ENCODE assay signal across 9 mouse cellular contexts in genomic region chr9:66218917-66219725, GRCm38 (mm10).
DNase-seq lines count a peak whose midpoint lies in the region; ATAC-seq lines count a peak whose summit lies in the region.
"Had no signal": no experiment of that assay in that cellular context is flagged by ENCODE, and none has a peak within 500 bp of the region (broad histone marks: within the 10 kb centered on the region; RNA-seq: fewer than 3 reads in every experiment).

No protein-coding gene starts in this region.

- H3K27ac ChIP-seq in heart, embryonic 11.5 days (ENCODE audit: low read depth, low read length) = no peak overlapping the region
- peak overlapping the region; percentile 61 for H3K27ac ChIP-seq in heart, embryonic 15.5 days
- H3K27ac ChIP-seq in liver, embryonic 12.5 days = no peak overlapping the region

- 59% methylated on average over 10 of the region's 10 CpGs for WGBS in heart, embryonic 11.5 days (ENCODE audit: insufficient replicate concordance)
- 46% methylated on average over 10 of the region's 10 CpGs for WGBS in heart, embryonic 15.5 days
- 80% methylated on average over 10 of the region's 10 CpGs for WGBS in liver, embryonic 12.5 days (ENCODE audit: insufficient replicate concordance)

- H3K4me3 ChIP-seq in heart, embryonic 11.5 days (ENCODE audit: low read depth, low read length) = no peak overlapping the region
- H3K4me3 ChIP-seq in heart, embryonic 15.5 days = no peak overlapping the region
- no peak overlapping the region for H3K4me3 ChIP-seq in liver, embryonic 12.5 days

- no peaks in the 10 kb centered on the region for H3K9me3 ChIP-seq in heart, embryonic 11.5 days (replicated peaks; ENCODE audit: control insufficient read depth, low read length)
- no peaks in the 10 kb centered on the region for H3K9me3 ChIP-seq in heart, embryonic 15.5 days (replicated peaks)
- H3K9me3 ChIP-seq in liver, embryonic 12.5 days (replicated peaks) = no peaks in the 10 kb centered on the region

- peaks cover 13% of the 10 kb centered on the region for H3K4me1 ChIP-seq in heart, embryonic 11.5 days (ENCODE audit: control insufficient read depth, insufficient read depth, low read length)
- peaks cover 26% of the 10 kb centered on the region for H3K4me1 ChIP-seq in heart, embryonic 15.5 days (replicated peaks)
- H3K4me1 ChIP-seq in liver, embryonic 12.5 days = peaks cover 23% of the 10 kb centered on the region

- DNase-seq in heart, adult 11 months = peak; percentile 96
- peak; percentile 75 for DNase-seq in cerebellum, adult 8-10 months
- DNase-seq in lung, postnatal 14 days = peak; percentile 78
- DNase-seq in frontal cortex, adult 2 months (ENCODE audit: extremely low spot score in 1 of 2, low spot score in 1 of 2) = no peak
- no peak for DNase-seq in spleen, postnatal 10 days (ENCODE audit: low spot score in 2 of 2)

- H3K4me2 ChIP-seq in heart, embryonic 11.5 days = no peak overlapping the region
- H3K4me2 ChIP-seq in heart, embryonic 15.5 days = peak overlapping the region; percentile 17; the same call in 1 of the 2 replicates
- H3K4me2 ChIP-seq in liver, embryonic 12.5 days = no peak overlapping the region

- ATAC-seq in heart, embryonic 11.5 days (replicated peaks; ENCODE audit: insufficient number of reproducible peaks, low FRiP score, low TSS enrichment) = no peak
- peak; percentile 45; the same call in 1 of the 2 replicates for ATAC-seq in heart, embryonic 15.5 days (replicated peaks; ENCODE audit: insufficient number of reproducible peaks, insufficient read depth, low FRiP score, low read depth)
- no peak for ATAC-seq in liver, embryonic 12.5 days

- no peaks in the 10 kb centered on the region for H3K36me3 ChIP-seq in heart, embryonic 11.5 days (ENCODE audit: control insufficient read depth, insufficient read depth, low read length)
- H3K36me3 ChIP-seq in heart, embryonic 15.5 days = no peaks in the 10 kb centered on the region
- no peaks in the 10 kb centered on the region for H3K36me3 ChIP-seq in liver, embryonic 12.5 days

- no peaks in the 10 kb centered on the region for H3K27me3 ChIP-seq in heart, embryonic 11.5 days (ENCODE audit: control insufficient read depth, insufficient read depth, low read length)
- H3K27me3 ChIP-seq in heart, embryonic 15.5 days = no peaks in the 10 kb centered on the region
- peaks cover 23% of the 10 kb centered on the region for H3K27me3 ChIP-seq in liver, embryonic 12.5 days (replicated peaks)
- H3K27me3 ChIP-seq: CH12.LX had no signal

- H3K9ac ChIP-seq in heart, embryonic 11.5 days (ENCODE audit: low read depth, low read length) = no peak overlapping the region
- H3K9ac ChIP-seq in heart, embryonic 15.5 days = no peak overlapping the region
- H3K9ac ChIP-seq in liver, embryonic 12.5 days = no peak overlapping the region

Comparison
In these comparisons a context has a peak if more than half of its experiments do, and no peak if none do; other contexts are left out.
1. DNase-seq: peak in heart, adult 11 months (single experiment), cerebellum, adult 8-10 months (single experiment) and lung, postnatal 14 days (single experiment); none in frontal cortex, adult 2 months (0 of 2) and spleen, postnatal 10 days (0 of 2).